Mouse (Mus musculus) brain, embryonic 14.5 days (tissue): ENCODE measurements around the gene Bri3. TPM values are rescaled to one million over a fixed set of nuclear protein-coding genes. Genes with fewer than 3 reads are reported as not detected.

ENCODE experiments used
- DNase-seq: peaks from one replicate; pipeline ENCODE4 v3.0.0-alpha.2; 2011; ENCODE audit warnings: low read depth
- CTCF ChIP-seq: fragments of 200-500 bp; IDR thresholded peaks from 2 replicates; pipeline ENCODE4 v1.5.1; 2012; ENCODE audit warnings: inconsistent platforms, mild to moderate bottlenecking, moderate library complexity, borderline replicate concordance; ENCODE audit not compliant: insufficient read depth, insufficient read length; ENCODE audit errors: extremely low read depth
- POLR2A ChIP-seq: fragments of 200-500 bp; IDR thresholded peaks from 2 replicates; pipeline ENCODE4 v1.6.1; 2012; ENCODE audit warnings: mild to moderate bottlenecking, inconsistent platforms, borderline replicate concordance; ENCODE audit not compliant: poor library complexity, insufficient read depth, insufficient read length, severe bottlenecking; ENCODE audit errors: extremely low read depth
- polyA plus RNA-seq: library from polyadenylated mRNA; depleted of rRNA; stranded (reverse); fragments of >200 nt; gene quantifications from 2 replicates; pipeline ENCODE4 v1.2.3, GENCODE M21; 2012

Bri3 gene
- polyA plus RNA-seq, 1 experiment: 97.3 TPM

DNA sequence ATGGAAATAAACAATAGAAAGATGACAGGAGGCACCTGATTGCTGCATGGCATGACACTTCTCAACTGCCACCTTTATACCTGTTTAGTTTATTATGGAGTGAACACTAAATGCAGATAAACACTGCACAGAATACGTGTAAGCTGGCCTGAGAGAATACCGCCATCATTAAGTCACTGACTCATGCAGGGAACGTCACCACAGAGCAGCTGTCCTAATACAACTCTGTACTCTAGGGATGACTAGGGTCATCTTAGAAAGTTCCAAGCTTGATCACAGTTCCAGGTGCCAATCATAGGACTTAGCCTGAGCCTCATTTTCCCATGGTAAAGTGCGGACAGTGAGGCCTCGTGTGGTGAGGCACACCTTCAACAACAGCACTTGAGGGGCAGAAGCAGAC, 40.4 kb downstream of the Bri3 start:
- no peak for TF ChIP-seq CTCF
- TF ChIP-seq POLR2A: no peak
- DNase-seq: no peak

DNA sequence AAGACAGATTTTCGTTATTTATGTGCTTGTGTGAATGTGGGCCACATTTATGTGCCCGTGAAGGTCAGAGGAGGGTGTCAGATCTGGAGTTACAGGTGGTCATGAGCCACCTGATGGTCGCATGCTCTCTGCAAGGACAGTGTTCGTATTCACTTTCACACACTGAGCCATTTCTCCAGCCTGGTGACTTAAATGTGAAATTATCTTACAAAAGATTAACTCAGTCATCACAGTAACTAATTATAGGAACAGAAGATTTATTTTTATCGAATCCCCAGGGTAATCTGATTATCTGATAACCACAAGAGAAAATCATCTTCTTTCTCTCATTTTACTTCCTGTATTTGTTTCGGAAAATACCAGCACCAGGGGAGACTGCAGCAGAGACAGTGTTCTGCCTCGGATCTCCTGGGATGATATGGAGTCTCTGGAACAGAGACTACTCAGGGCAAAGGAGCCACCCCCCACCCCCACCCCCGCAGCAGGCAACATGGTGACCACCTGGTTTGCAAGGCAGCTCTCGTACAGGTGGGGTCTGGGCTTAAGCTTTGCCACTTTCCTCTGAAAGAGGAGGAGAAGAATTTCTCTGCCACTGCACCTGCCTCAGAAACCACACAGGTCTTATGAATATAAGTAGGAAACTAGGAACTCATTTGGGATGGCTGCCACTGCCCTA, 42.5 kb downstream of the Bri3 start:
- TF ChIP-seq POLR2A (no peak), CTCF (no peak)
- DNase-seq: no peak

DNA sequence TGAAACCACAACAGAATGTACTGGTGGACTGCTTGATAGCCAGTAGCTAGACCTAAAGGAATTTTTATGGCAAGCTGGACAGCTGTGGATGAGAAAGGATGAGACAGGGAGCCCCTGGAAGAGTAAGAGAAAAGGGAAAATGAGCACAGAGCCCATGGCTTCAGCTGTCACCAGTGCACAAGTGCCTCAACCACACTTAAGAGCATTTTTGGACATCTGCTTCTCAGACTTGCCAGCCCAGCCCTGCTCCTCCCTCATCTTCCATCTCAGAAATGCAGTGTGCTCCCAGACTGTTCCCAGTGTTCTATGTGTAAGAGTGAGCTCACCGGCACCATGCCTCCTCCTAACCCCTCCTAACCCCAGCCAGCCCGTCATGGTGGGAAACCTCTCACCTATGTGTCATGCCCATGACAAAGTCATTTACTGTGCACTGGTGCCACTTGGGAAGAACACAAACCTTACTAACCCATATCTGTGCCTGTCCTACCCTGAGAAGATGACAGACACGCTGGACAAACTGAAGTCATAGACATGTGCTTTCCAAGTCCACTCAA, 43.1 kb downstream of the Bri3 start:
- TF ChIP-seq CTCF (no peak), POLR2A (no peak)
- no peak for DNase-seq

- TF ChIP-seq CTCF: no peak
- TF ChIP-seq POLR2A: no peak
- DNase-seq: no peak
Measured at GRCm38 (mm10) chr5:144288391-144288790, 44.2 kb downstream of the Bri3 start.

- peak; percentile 28 for DNase-seq
- TF ChIP-seq POLR2A (no peak), CTCF (no peak)
Measured at GRCm38 (mm10) chr5:144289769-144290440, 45.7 kb downstream of the Bri3 start.

DNA sequence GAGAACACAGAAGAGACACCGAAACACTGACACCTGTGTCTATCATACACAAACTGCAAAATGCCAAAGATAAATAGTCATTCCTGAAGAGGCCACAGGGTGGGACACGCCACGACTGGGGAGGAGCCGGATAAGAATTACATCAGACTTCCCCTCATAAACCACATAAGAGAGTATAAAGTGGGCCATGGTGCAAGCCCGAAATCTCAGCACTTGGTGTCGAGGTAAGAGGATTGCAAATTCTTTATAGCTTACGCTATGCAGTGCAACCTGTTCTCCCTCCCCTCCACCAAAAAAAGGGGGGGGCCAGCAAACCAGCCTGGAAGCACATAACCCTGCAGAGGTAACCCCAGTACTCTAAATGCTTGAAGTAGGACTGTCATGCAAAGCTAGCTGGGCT, 50.7 kb downstream of the Bri3 start:
- TF ChIP-seq POLR2A (no peak), CTCF (no peak)
- no peak for DNase-seq

- no peak for DNase-seq
- no peak for TF ChIP-seq POLR2A
- TF ChIP-seq CTCF: no peak
Measured at GRCm38 (mm10) chr5:144295357-144295756, 51.1 kb downstream of the Bri3 start.

DNA sequence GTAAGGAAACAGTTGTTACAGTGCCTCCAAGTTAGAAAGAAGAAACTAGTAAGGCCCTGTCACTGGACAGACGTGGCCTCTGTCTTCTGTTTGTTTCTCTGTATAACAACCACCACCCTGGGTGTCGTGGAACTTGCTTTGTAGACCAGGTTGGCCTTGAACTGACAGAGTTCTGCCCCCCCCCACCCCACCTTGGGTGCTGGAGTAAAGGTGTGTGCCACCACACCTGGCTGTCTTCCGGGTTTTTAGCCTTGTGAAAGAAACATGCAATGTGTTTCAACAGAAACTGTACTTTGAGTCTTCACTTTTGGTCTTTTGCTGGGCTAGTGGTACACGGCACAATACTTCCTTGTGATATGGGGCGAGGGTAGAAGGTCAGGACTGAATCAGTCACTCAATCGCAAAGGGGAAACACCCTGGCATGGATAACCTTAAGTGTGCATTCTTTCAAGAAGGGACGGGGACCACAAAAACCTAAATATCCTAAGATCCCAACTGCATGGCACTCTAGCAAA, 51.9 kb downstream of the Bri3 start:
- no peak for DNase-seq
- TF ChIP-seq CTCF (no peak), POLR2A (no peak)

DNA sequence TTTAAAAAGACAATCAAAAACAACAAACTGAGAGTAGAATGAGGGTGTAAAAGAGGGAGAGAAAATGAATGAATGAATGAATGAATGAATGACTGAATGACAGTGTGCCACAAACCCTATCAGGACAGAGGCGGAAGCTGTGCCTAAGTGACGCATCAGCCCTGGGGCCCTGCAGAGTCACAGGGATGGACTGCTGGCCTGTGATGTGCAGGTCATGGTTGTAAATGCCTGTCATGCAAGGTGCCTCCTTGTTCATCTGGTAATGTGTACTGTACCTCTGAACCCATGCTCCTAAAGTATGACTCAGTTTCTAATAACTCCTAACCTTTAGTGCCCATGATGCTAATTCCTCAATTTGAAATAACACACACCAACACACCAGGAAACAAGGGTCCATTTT, 58.8 kb downstream of the Bri3 start:
- DNase-seq: no peak
- TF ChIP-seq CTCF (no peak), POLR2A (no peak)

- TF ChIP-seq CTCF: no peak
- no peak for TF ChIP-seq POLR2A
- no peak for DNase-seq
Measured at GRCm38 (mm10) chr5:144308929-144309328, 64.7 kb downstream of the Bri3 start.

DNA sequence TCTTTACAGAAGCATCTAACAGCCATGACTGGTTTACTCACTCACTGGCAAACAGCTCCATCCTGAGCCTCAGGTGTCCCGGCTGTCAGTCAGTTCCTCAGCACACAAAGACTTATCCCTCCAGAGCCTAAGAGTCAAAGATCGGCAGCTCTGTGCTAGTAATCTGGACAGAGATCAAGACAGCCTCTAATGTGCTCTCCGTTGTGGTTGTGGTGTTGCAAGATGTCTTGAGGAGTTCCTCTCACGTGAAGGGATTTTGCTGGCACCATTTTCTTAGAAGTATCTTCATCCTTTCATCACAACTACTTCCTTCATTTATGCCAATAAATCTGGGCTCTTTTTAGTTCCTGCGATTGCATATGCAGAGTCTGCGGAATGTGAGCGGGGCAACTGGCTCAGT, 67.9 kb downstream of the Bri3 start:
- TF ChIP-seq CTCF (no peak), POLR2A (no peak)
- no peak for DNase-seq
